ENCODE assay signal across 14 mouse cellular contexts in genomic region chr1:42690024-42690575, GRCm38 (mm10). TPM values are rescaled to one million over a fixed set of nuclear protein-coding genes. Genes with fewer than 3 reads are reported as not detected.
DNase-seq lines count a peak whose midpoint lies in the region; ATAC-seq and TF ChIP-seq lines count a peak whose summit lies in the region.
"Had no signal": no experiment of that assay in that cellular context is flagged by ENCODE, and none has a peak within 500 bp of the region (broad histone marks: within the 10 kb centered on the region; RNA-seq: fewer than 3 reads in every experiment).

No protein-coding gene starts in this region.

- peak overlapping the region; percentile 89 for H3K9ac ChIP-seq in forebrain, embryonic 16.5 days (replicated peaks; ENCODE audit: low read depth, low read length)
- peak overlapping the region; percentile 85 for H3K9ac ChIP-seq in midbrain, embryonic 13.5 days (replicated peaks)
- H3K9ac ChIP-seq: limb, embryonic 13.5 days; lung, embryonic 15.5 days had no signal

- H3K9me3 ChIP-seq in forebrain, embryonic 16.5 days (ENCODE audit: control insufficient read depth, low read length) = no peaks in the 10 kb centered on the region
- no peaks in the 10 kb centered on the region for H3K9me3 ChIP-seq in midbrain, embryonic 13.5 days
- H3K9me3 ChIP-seq: limb, embryonic 13.5 days; lung, embryonic 15.5 days had no signal

- H3K4me2 ChIP-seq in forebrain, embryonic 16.5 days (ENCODE audit: low read length) = peak overlapping the region; percentile 94
- H3K4me2 ChIP-seq in midbrain, embryonic 13.5 days (replicated peaks) = peak overlapping the region; percentile 91
- H3K4me2 ChIP-seq: heart, embryonic 11.5 days; limb, embryonic 13.5 days; lung, embryonic 15.5 days had no signal

- peak overlapping the region; percentile 86 for H3K4me3 ChIP-seq in forebrain, embryonic 16.5 days (replicated peaks; ENCODE audit: low read length)
- H3K4me3 ChIP-seq in midbrain, embryonic 13.5 days (replicated peaks) = peak overlapping the region; percentile 96
- H3K4me3 ChIP-seq: limb, embryonic 13.5 days; lung, embryonic 15.5 days had no signal

- no peaks in the 10 kb centered on the region for H3K36me3 ChIP-seq in forebrain, embryonic 16.5 days (ENCODE audit: control insufficient read depth, insufficient read depth)
- H3K36me3 ChIP-seq in midbrain, embryonic 13.5 days = no peaks in the 10 kb centered on the region
- H3K36me3 ChIP-seq: limb, embryonic 13.5 days; lung, embryonic 15.5 days had no signal

- no peaks in the 10 kb centered on the region for H3K27me3 ChIP-seq in forebrain, embryonic 16.5 days (replicated peaks; ENCODE audit: control insufficient read depth, insufficient read depth, low read length)
- no peaks in the 10 kb centered on the region for H3K27me3 ChIP-seq in midbrain, embryonic 13.5 days

- peak; percentile 62 for DNase-seq in brain, embryonic 14.5 days (ENCODE audit: low read depth)
- DNase-seq in embryo, embryonic 11 days = peak; percentile 30
- no peak for DNase-seq in urinary bladder, adult 2 months (ENCODE audit: low spot score)
- no peak for DNase-seq in heart, postnatal 4 days
- DNase-seq in thymus, postnatal 10 days (ENCODE audit: low spot score in 2 of 2) = no peak
- DNase-seq: cerebellum, postnatal 36 days; right cerebral cortex, adult 18-20 months; thymus, postnatal 36 days had no signal

- TF ChIP-seq POLR2A in brain, embryonic 14.5 days (IDR thresholded peaks at IDR 0.05; ENCODE audit: borderline replicate concordance, extremely low read depth, insufficient read depth, insufficient read length, poor library complexity, severe bottlenecking) = no peak

- peaks cover 10% of the 10 kb centered on the region for H3K4me1 ChIP-seq in forebrain, embryonic 16.5 days (replicated peaks; ENCODE audit: control insufficient read depth, insufficient read depth, low read length)
- peaks cover 52% of the 10 kb centered on the region for H3K4me1 ChIP-seq in midbrain, embryonic 13.5 days (replicated peaks)

- ATAC-seq in forebrain, embryonic 16.5 days = no peak
- no peak for ATAC-seq in midbrain, embryonic 13.5 days
- ATAC-seq: inflammation-experienced regulatory T-cells, adult 6 months had no signal

- H3K27ac ChIP-seq in forebrain, embryonic 16.5 days (ENCODE audit: low read length) = peak overlapping the region; percentile 89
- peak overlapping the region; percentile 100 for H3K27ac ChIP-seq in midbrain, embryonic 13.5 days
- H3K27ac ChIP-seq: limb, embryonic 13.5 days; lung, embryonic 15.5 days had no signal

- TF ChIP-seq CTCF in brain, embryonic 14.5 days (IDR thresholded peaks at IDR 0.05; ENCODE audit: borderline replicate concordance, extremely low read depth, insufficient read depth, insufficient read length) = no peak

- whole genome bisulfite sequencing in forebrain, embryonic 16.5 days = 8% methylated on average over 4 of the region's 4 CpGs
- 9% methylated on average over 4 of the region's 4 CpGs for WGBS in midbrain, embryonic 13.5 days

RNA-seq across cellular contexts. Expression of gene Pou3f3, which starts 5.5 kb away (rescaled TPM):
- polyA plus RNA-seq in brain, embryonic 14.5 days (2012; rRNA removed) = 58.3 and 64.7 TPM in 2 replicates
- polyA plus RNA-seq in forebrain, embryonic 16.5 days (2015; fragmentation: Nextera tagmentation; extraction: Ambion mirVana) = 41.0 and 56.6 TPM in 2 replicates
- polyA plus RNA-seq in midbrain, embryonic 13.5 days (2015; fragmentation: Nextera tagmentation; extraction: Ambion mirVana) = 28.2 and 28.4 TPM in 2 replicates
- polyA plus RNA-seq in urinary bladder, adult 2 months (2012; rRNA removed) = 0.21 and 0.22 TPM in 2 replicates
- under 1 TPM in 1 of 2 experiments, not detected in 1; 0.02 TPM for total RNA-seq in heart, postnatal 4 days (2021)
- polyA plus RNA-seq: inflammation-experienced regulatory T-cells, adult 6 months had no signal

Comparison
In these comparisons a context has a peak if more than half of its experiments do, and no peak if none do; other contexts are left out.
1. DNase-seq: peak in brain, embryonic 14.5 days (single experiment) and embryo, embryonic 11 days (single experiment); none in urinary bladder, adult 2 months (single experiment), heart, postnatal 4 days (single experiment) and thymus, postnatal 10 days (0 of 2).
2. RNA of gene Pou3f3, which starts 5.5 kb away (polyA plus RNA-seq): 58.3 to 64.7 TPM in brain, embryonic 14.5 days, 41.0 to 56.6 TPM in forebrain, embryonic 16.5 days and 28.2 to 28.4 TPM in midbrain, embryonic 13.5 days; 0.21 to 0.22 TPM in urinary bladder, adult 2 months; every median in the first group is over 10 times any median in the second.